Mouse (Mus musculus) hindbrain, embryonic 14.5 days (tissue): ENCODE measurements around the gene Tent5b. TPM values are rescaled to one million over a fixed set of nuclear protein-coding genes. Genes with fewer than 3 reads are reported as not detected.

Experiments used
- ATAC-seq: fragments of 200-750 bp; cut with Nextera tagmentation; 2 replicates; pipeline ENCODE4 v1.8.0; 2017; ENCODE audit warnings: moderate number of reproducible peaks, mild to moderate bottlenecking, moderate TSS enrichment, moderate library complexity; ENCODE audit not compliant: low FRiP score
- DNase-seq: peaks from one replicate; pipeline ENCODE4 v3.0.0-alpha.2; 2015; ENCODE audit warnings: low spot score
- H3K27ac ChIP-seq: fragments of 300-500 bp; sonication (generic); 2 replicates; pipeline ENCODE4 v1.5.1; 2014; ENCODE audit warnings: mild to moderate bottlenecking, moderate library complexity
- H3K27me3 ChIP-seq: fragments of 300-500 bp; sonication (generic); 2 replicates; pipeline ENCODE4 v1.6.1; 2014; ENCODE audit warnings: mild to moderate bottlenecking, low read length, mixed read lengths; ENCODE audit not compliant: control insufficient read depth, insufficient read depth
- H3K36me3 ChIP-seq: fragments of 300-500 bp; sonication (generic); replicated peaks from 2 replicates; pipeline ENCODE4 v1.6.1; 2014; ENCODE audit not compliant: control insufficient read depth, insufficient read depth
- H3K4me1 ChIP-seq: fragments of 300-500 bp; sonication (generic); replicated peaks from 2 replicates; pipeline ENCODE4 v1.6.1; 2014; ENCODE audit warnings: antibody characterized with exemption, low read length, mixed read lengths; ENCODE audit not compliant: control insufficient read depth, insufficient read depth
- H3K4me2 ChIP-seq: fragments of 300-500 bp; sonication (generic); replicated peaks from 2 replicates; pipeline ENCODE4 v1.6.1; 2014; ENCODE audit warnings: mild to moderate bottlenecking, moderate library complexity
- H3K4me3 ChIP-seq: fragments of 300-500 bp; sonication (generic); replicated peaks from 2 replicates; pipeline ENCODE4 v1.5.1; 2014; ENCODE audit warnings: mild to moderate bottlenecking, low read length
- H3K9ac ChIP-seq: fragments of 300-500 bp; sonication (generic); 2 replicates; pipeline ENCODE4 v1.6.1; 2014
- H3K9me3 ChIP-seq: fragments of 300-500 bp; sonication (generic); 2 replicates; pipeline ENCODE4 v1.6.1; 2016; ENCODE audit warnings: low read length; ENCODE audit not compliant: control insufficient read depth
- WGBS: fragments of 180-500 bp; shearing (Covaris S2); extraction: QIAGEN DNeasy Blood & Tissue Kit; methylation state at CpG from one replicate; pipeline ENCODE4 v1.1.7; 2014; 5-methylcytosine and 5-hydroxymethylcytosine counted together
- polyA plus RNA-seq: library from polyadenylated mRNA; unstranded; fragments of >200 nt; fragmentation: Nextera tagmentation; extraction: Ambion mirVana; gene quantifications from 2 replicates; pipeline ENCODE4 v1.2.1, GENCODE M21; 2014

Gene Tent5b
- polyA plus RNA-seq, 1 experiment from 2014 or later, result 0.16 TPM

GRCm38 (mm10) chr4:133536081-133536480 is 56.1 kb downstream of the Tent5b start:
- DNase-seq (no peak), ATAC-seq (no peak)
- H3K4me3 ChIP-seq, result no peak overlapping the region
- peaks cover 97% of the 10 kb centered on the region for H3K36me3 ChIP-seq
- no peak overlapping the region for H3K9ac ChIP-seq
- WGBS, result 92% methylated on average over 3 of the region's 3 CpGs
- H3K4me2 ChIP-seq, result no peak overlapping the region
- H3K27me3 ChIP-seq, result no peaks in the 10 kb centered on the region
- no peaks in the 10 kb centered on the region for H3K4me1 ChIP-seq
- H3K9me3 ChIP-seq, result no peaks in the 10 kb centered on the region
- no peak overlapping the region for H3K27ac ChIP-seq

- no peaks in the 10 kb centered on the region for H3K27me3 ChIP-seq
- no peak overlapping the region for H3K4me2 ChIP-seq
- WGBS, result 91% methylated on average over 5 of the region's 5 CpGs
- H3K9me3 ChIP-seq, result no peaks in the 10 kb centered on the region
- H3K36me3 ChIP-seq, result peaks cover 95% of the 10 kb centered on the region
- no peak overlapping the region for H3K27ac ChIP-seq
- ATAC-seq, result no peak
- H3K4me3 ChIP-seq, result no peak overlapping the region
- H3K4me1 ChIP-seq, result no peaks in the 10 kb centered on the region
- no peak overlapping the region for H3K9ac ChIP-seq
- DNase-seq, result no peak
Observed at GRCm38 (mm10) chr4:133536652-133537051, 56.7 kb downstream of the Tent5b start.

Other genes with a start within 250 kb of the Tent5b start
- gene Map3k6, start 239.3 kb upstream of the Tent5b start, polyA plus RNA-seq, result 1.7 and 3.0 TPM in 2 replicates
- gene Sytl1, start 217.0 kb upstream of the Tent5b start, polyA plus RNA-seq, result 0.26 and 0.43 TPM in 2 replicates
- gene Tmem222, start 202.3 kb upstream of the Tent5b start, polyA plus RNA-seq, result 119 and 121 TPM in 2 replicates
- 25.6 and 27.0 TPM in 2 replicates for gene Wdtc1, start 126.7 kb upstream of the Tent5b start, polyA plus RNA-seq
- gene Slc9a1, start 110.4 kb upstream of the Tent5b start, polyA plus RNA-seq, result 8.5 and 9.0 TPM in 2 replicates
- gene Trnp1, start 18.4 kb downstream of the Tent5b start, polyA plus RNA-seq, result 12.3 and 14.8 TPM in 2 replicates
- 0.16 TPM in 1 of 2 replicates, not detected in the other for gene Kdf1, start 38.8 kb downstream of the Tent5b start, polyA plus RNA-seq
- gene Nudc, start 65.9 kb downstream of the Tent5b start, polyA plus RNA-seq, result 170 and 176 TPM in 2 replicates
- not detected in 2 replicates for gene Nr0b2, start 73.2 kb downstream of the Tent5b start, polyA plus RNA-seq
- gene Gpatch3, start 94.6 kb downstream of the Tent5b start, polyA plus RNA-seq, result 6.2 and 7.5 TPM in 2 replicates
- gene Gpn2, start 104.2 kb downstream of the Tent5b start, polyA plus RNA-seq, result 19.7 and 20.4 TPM in 2 replicates
- 2.7 and 3.9 TPM in 2 replicates for gene Sfn, start 122.0 kb downstream of the Tent5b start, polyA plus RNA-seq
- 3.0 and 3.9 TPM in 2 replicates for gene Zdhhc18, start 170.0 kb downstream of the Tent5b start, polyA plus RNA-seq
- gene Pigv, start 192.5 kb downstream of the Tent5b start, polyA plus RNA-seq, result 9.9 and 10.1 TPM in 2 replicates